Mouse (Mus musculus) cortical plate, adult 2 months (tissue): ENCODE measurements around the gene Nrxn2.

Source experiments
- CTCF ChIP-seq: fragments of 200-500 bp; IDR thresholded peaks from 2 replicates; pipeline ENCODE4 v1.5.1; 2011; ENCODE audit warnings: mild to moderate bottlenecking, control low read depth, low read length; ENCODE audit not compliant: insufficient read depth; ENCODE audit errors: extremely low read depth
- POLR2A ChIP-seq: fragments of 200-500 bp; IDR thresholded peaks from 2 replicates; pipeline ENCODE4 v1.6.1; 2011; ENCODE audit warnings: mild to moderate bottlenecking, low read length, control low read depth; ENCODE audit not compliant: insufficient read depth; ENCODE audit errors: extremely low read depth

GRCm38 (mm10) chr19:6448752-6449151 is 30.2 kb downstream of the Nrxn2 start:
- TF ChIP-seq POLR2A (no peak), CTCF (no peak)
